ENCODE assay signal across 7 mouse cellular contexts in the genomic region with DNA sequence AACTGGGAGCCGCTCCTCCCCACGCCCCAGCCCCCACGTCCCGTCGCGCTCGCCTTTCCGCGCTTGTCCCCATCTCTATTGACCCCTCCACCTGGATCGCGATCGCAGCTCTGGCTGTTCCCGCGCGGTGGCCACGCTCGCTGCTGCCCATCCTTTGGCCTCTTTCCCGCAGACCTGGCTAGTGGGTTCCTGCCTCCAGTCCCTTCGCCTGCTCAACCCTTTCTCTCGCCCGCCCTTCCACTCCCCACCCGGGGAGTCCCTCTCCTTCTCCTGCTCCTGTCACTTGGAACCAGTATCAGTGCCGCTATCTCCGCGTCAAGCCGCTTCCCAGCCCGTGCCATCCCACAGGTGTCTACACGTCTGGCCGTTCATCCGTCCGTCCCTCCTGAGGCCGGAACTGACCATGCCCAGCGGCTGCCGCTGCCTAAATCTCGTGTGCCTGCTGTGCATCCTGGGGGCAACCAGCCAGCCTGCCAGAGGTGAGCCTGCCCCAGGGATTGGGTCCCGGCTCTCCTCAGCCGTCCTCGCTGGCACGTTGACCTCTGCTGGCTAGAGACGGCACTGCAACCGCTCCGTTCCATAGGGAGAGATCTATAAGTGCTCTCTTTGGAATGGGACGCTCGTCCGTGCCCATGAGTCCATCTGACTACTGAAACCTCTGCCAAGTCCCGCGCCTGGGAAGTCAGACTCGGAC. TPM values are rescaled to one million over a fixed set of nuclear protein-coding genes. Genes with fewer than 3 reads are reported as not detected.
DNase-seq lines count a peak whose midpoint lies in the region; ATAC-seq lines count a peak whose summit lies in the region.

No protein-coding gene starts in this region.

- no peaks in the 10 kb centered on the region for H3K9me3 ChIP-seq in embryonic facial prominence, embryonic 11.5 days (replicated peaks; ENCODE audit: control insufficient read depth, low read length)
- no peaks in the 10 kb centered on the region for H3K9me3 ChIP-seq in limb, embryonic 11.5 days (ENCODE audit: control insufficient read depth, low read length)
- no peaks in the 10 kb centered on the region for H3K9me3 ChIP-seq in midbrain, embryonic 14.5 days (ENCODE audit: control insufficient read depth, low read length)

- peak overlapping the region; percentile 22; the same call in 1 of the 2 replicates for H3K9ac ChIP-seq in embryonic facial prominence, embryonic 11.5 days (replicated peaks; ENCODE audit: low read length)
- H3K9ac ChIP-seq in limb, embryonic 11.5 days (ENCODE audit: low read length): peak overlapping the region; percentile 47
- peak overlapping the region; percentile 80 for H3K9ac ChIP-seq in midbrain, embryonic 14.5 days (replicated peaks; ENCODE audit: low read length)

- DNase-seq in adrenal gland, postnatal 14 days: peak; percentile 89
- DNase-seq in embryonic facial prominence, embryonic 11.5 days (ENCODE audit: low spot score): peak; percentile 92
- peak; percentile 79 to 93 for DNase-seq in heart, adult 18-20 months
- DNase-seq in kidney, adult 18-20 months: peak; percentile 92
- peak; percentile 96 for DNase-seq in limb, embryonic 11.5 days (ENCODE audit: low spot score)
- peak; percentile 92 for DNase-seq in midbrain, embryonic 14.5 days
- peak; percentile 52 for DNase-seq in spleen, adult 12 weeks (ENCODE audit: low spot score)

- peaks cover 33% of the 10 kb centered on the region for H3K27me3 ChIP-seq in embryonic facial prominence, embryonic 11.5 days (ENCODE audit: control insufficient read depth, insufficient read depth, low read length)
- peaks cover 42% of the 10 kb centered on the region for H3K27me3 ChIP-seq in limb, embryonic 11.5 days (ENCODE audit: control insufficient read depth, insufficient read depth, low read length)
- H3K27me3 ChIP-seq in midbrain, embryonic 14.5 days (ENCODE audit: control insufficient read depth, insufficient read depth, low read length): peaks cover 36% of the 10 kb centered on the region

- ATAC-seq in embryonic facial prominence, embryonic 11.5 days (replicated peaks; ENCODE audit: insufficient number of reproducible peaks, low FRiP score, low TSS enrichment, low read depth): peak; percentile 77
- ATAC-seq in limb, embryonic 11.5 days (ENCODE audit: insufficient number of reproducible peaks, low FRiP score, low TSS enrichment, low read depth): peak; percentile 77
- peak; percentile 82 for ATAC-seq in midbrain, embryonic 14.5 days (ENCODE audit: low FRiP score, low TSS enrichment)

- H3K4me3 ChIP-seq in embryonic facial prominence, embryonic 11.5 days (ENCODE audit: low read depth, low read length): peak overlapping the region; percentile 67
- H3K4me3 ChIP-seq in limb, embryonic 11.5 days (ENCODE audit: low read depth, low read length): peak overlapping the region; percentile 57
- peak overlapping the region; percentile 78 for H3K4me3 ChIP-seq in midbrain, embryonic 14.5 days (replicated peaks; ENCODE audit: low read depth, low read length)

- H3K4me1 ChIP-seq in embryonic facial prominence, embryonic 11.5 days (ENCODE audit: control insufficient read depth, insufficient read depth, low read length): peaks cover 9% of the 10 kb centered on the region; the same call in 1 of the 2 replicates
- H3K4me1 ChIP-seq in limb, embryonic 11.5 days (ENCODE audit: control insufficient read depth, insufficient read depth, low read length): peaks cover 9% of the 10 kb centered on the region; the same call in 1 of the 2 replicates
- no peaks in the 10 kb centered on the region; the same call in 1 of the 2 replicates for H3K4me1 ChIP-seq in midbrain, embryonic 14.5 days (ENCODE audit: control insufficient read depth, insufficient read depth, low read length)

- WGBS in embryonic facial prominence, embryonic 11.5 days: under 1% methylated on average over 48 of the region's 48 CpGs
- under 1% methylated on average over 48 of the region's 48 CpGs for WGBS in limb, embryonic 11.5 days
- WGBS in midbrain, embryonic 14.5 days: under 1% methylated on average over 45 of the region's 48 CpGs

- H3K36me3 ChIP-seq in embryonic facial prominence, embryonic 11.5 days (replicated peaks; ENCODE audit: control insufficient read depth, insufficient read depth, low read depth, low read length): no peaks in the 10 kb centered on the region
- H3K36me3 ChIP-seq in limb, embryonic 11.5 days (ENCODE audit: control insufficient read depth, insufficient read depth, low read length): no peaks in the 10 kb centered on the region
- H3K36me3 ChIP-seq in midbrain, embryonic 14.5 days (ENCODE audit: control insufficient read depth, insufficient read depth, low read length): peaks cover 8% of the 10 kb centered on the region

- no peak overlapping the region for H3K27ac ChIP-seq in embryonic facial prominence, embryonic 11.5 days (replicated peaks; ENCODE audit: low read depth, low read length)
- no peak overlapping the region for H3K27ac ChIP-seq in limb, embryonic 11.5 days (replicated peaks; ENCODE audit: low read depth, low read length)
- H3K27ac ChIP-seq in midbrain, embryonic 14.5 days (replicated peaks; ENCODE audit: low read depth, low read length): peak overlapping the region; percentile 79

- H3K4me2 ChIP-seq in embryonic facial prominence, embryonic 11.5 days (ENCODE audit: low read depth, low read length): peak overlapping the region; percentile 100
- peak overlapping the region; percentile 100 for H3K4me2 ChIP-seq in limb, embryonic 11.5 days (ENCODE audit: low read depth, severe bottlenecking)
- peak overlapping the region; percentile 92 for H3K4me2 ChIP-seq in midbrain, embryonic 14.5 days (ENCODE audit: low read length)

RNA-seq across cellular contexts. Expression of gene Dlk2, which starts 1.1 kb away (rescaled TPM):
- total RNA-seq in adrenal gland, postnatal 14 days (2021): 0.41 and 0.44 TPM in 2 replicates
- 1.2 and 2.0 TPM in 2 replicates for polyA plus RNA-seq in embryonic facial prominence, embryonic 11.5 days (2014; fragmentation: Nextera tagmentation; extraction: Ambion mirVana)
- under 1 TPM; 0.20 to 0.21 TPM for total RNA-seq in heart, adult 18-20 months (2021)
- polyA plus RNA-seq in limb, embryonic 11.5 days (2014; fragmentation: Nextera tagmentation; extraction: Ambion mirVana): 1.1 and 1.3 TPM in 2 replicates
- polyA plus RNA-seq in midbrain, embryonic 14.5 days (2014; fragmentation: Nextera tagmentation; extraction: Ambion mirVana): 13.7 and 22.2 TPM in 2 replicates

RNA-seq across cellular contexts. Expression of gene Tjap1, which starts 15.5 kb away (rescaled TPM):
- 44.1 and 44.2 TPM in 2 replicates for total RNA-seq in adrenal gland, postnatal 14 days (2021)
- 38.5 and 43.7 TPM in 2 replicates for polyA plus RNA-seq in embryonic facial prominence, embryonic 11.5 days (2014; fragmentation: Nextera tagmentation; extraction: Ambion mirVana)
- 10 to 100 TPM; 29.7 to 29.9 TPM for total RNA-seq in heart, adult 18-20 months (2021)
- 53.1 and 54.3 TPM in 2 replicates for polyA plus RNA-seq in limb, embryonic 11.5 days (2014; fragmentation: Nextera tagmentation; extraction: Ambion mirVana)
- polyA plus RNA-seq in midbrain, embryonic 14.5 days (2014; fragmentation: Nextera tagmentation; extraction: Ambion mirVana): 23.5 and 24.1 TPM in 2 replicates

RNA-seq across cellular contexts. Expression of gene Abcc10, which starts 29.8 kb away (rescaled TPM):
- total RNA-seq in adrenal gland, postnatal 14 days (2021): 10.1 and 11.5 TPM in 2 replicates
- 3.2 and 3.6 TPM in 2 replicates for polyA plus RNA-seq in embryonic facial prominence, embryonic 11.5 days (2014; fragmentation: Nextera tagmentation; extraction: Ambion mirVana)
- total RNA-seq in heart, adult 18-20 months (2021): 1 to 10 TPM; 3.6 to 4.2 TPM
- polyA plus RNA-seq in limb, embryonic 11.5 days (2014; fragmentation: Nextera tagmentation; extraction: Ambion mirVana): 5.0 and 5.8 TPM in 2 replicates
- 8.5 and 9.6 TPM in 2 replicates for polyA plus RNA-seq in midbrain, embryonic 14.5 days (2014; fragmentation: Nextera tagmentation; extraction: Ambion mirVana)

RNA-seq across cellular contexts. Expression of gene Lrrc73, which starts 45.0 kb away (rescaled TPM):
- total RNA-seq in adrenal gland, postnatal 14 days (2021): 3.7 and 4.8 TPM in 2 replicates
- 0.89 and 1.2 TPM in 2 replicates for polyA plus RNA-seq in embryonic facial prominence, embryonic 11.5 days (2014; fragmentation: Nextera tagmentation; extraction: Ambion mirVana)
- under 1 TPM; 0.18 to 0.37 TPM for total RNA-seq in heart, adult 18-20 months (2021)
- 0.69 and 0.72 TPM in 2 replicates for polyA plus RNA-seq in limb, embryonic 11.5 days (2014; fragmentation: Nextera tagmentation; extraction: Ambion mirVana)
- polyA plus RNA-seq in midbrain, embryonic 14.5 days (2014; fragmentation: Nextera tagmentation; extraction: Ambion mirVana): 12.0 and 17.4 TPM in 2 replicates

RNA-seq across cellular contexts. Expression of gene Yipf3, which starts 50.5 kb away (rescaled TPM):
- total RNA-seq in adrenal gland, postnatal 14 days (2021): 135 and 137 TPM in 2 replicates
- 55.3 and 63.2 TPM in 2 replicates for polyA plus RNA-seq in embryonic facial prominence, embryonic 11.5 days (2014; fragmentation: Nextera tagmentation; extraction: Ambion mirVana)
- total RNA-seq in heart, adult 18-20 months (2021): 10 to 100 TPM; 73.6 to 77.5 TPM
- 64.0 and 76.9 TPM in 2 replicates for polyA plus RNA-seq in limb, embryonic 11.5 days (2014; fragmentation: Nextera tagmentation; extraction: Ambion mirVana)
- 86.7 and 90.0 TPM in 2 replicates for polyA plus RNA-seq in midbrain, embryonic 14.5 days (2014; fragmentation: Nextera tagmentation; extraction: Ambion mirVana)

Comparison
In these comparisons a context has a peak if more than half of its experiments do, and no peak if none do; other contexts are left out.
1. H3K9ac ChIP-seq: peak in every context shown above with its lines; median percentile 80 in midbrain, embryonic 14.5 days; 47 in limb, embryonic 11.5 days; 22 in embryonic facial prominence, embryonic 11.5 days.